Mouse (Mus musculus): Measurements from ENCODE around the gene Hist1h4m.
"Not testable (repeated sequence)": the region's sequence is repeated elsewhere in the genome, so short reads cannot be mapped to it uniquely, and the experiment has no call there.

Hist1h4m gene

DNA sequence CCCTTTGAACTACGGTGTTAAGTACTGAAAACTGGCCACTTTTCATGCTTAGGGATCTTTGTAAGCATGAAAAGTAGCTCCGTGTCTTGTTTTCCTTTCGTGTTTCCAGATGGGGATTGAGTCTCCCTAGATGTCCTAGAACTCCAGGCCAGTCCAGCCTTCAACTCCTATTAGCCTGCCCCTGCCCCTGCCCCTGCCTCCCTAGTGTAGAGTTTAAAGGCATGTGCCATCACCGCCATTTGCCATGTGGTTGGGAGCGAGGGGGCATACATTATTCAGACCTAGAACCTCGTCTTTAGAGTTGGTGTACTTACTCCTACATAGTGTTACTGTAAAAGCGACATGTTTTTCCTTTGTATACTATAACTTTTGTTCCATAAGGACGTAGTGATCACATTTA lies 472 bp upstream of the Hist1h4m start:
- not testable (repeated sequence) for DNase-seq (ENCODE audit: low spot score)

DNA sequence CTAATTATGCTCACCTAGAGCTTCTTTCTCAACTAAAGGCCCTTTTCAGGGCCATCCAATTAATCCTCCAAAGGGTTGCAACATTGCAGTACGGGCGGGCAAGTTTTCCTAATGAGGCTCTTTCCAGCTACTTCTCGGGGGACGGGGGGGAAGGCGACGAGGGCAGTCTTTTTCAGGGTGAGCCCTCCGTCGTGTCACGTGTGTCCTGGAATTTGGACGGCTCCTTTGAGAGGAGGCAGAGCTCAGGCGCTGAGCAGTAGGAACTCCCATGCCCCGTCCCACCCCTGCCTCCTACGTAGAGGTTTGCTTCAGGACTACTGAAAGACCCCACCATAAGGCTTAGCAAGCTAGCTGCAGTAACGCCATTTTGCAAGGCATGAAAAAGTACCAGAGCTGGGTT lies 546 bp downstream of the Hist1h4m start:
- peak; percentile 49 for DNase-seq (ENCODE audit: low spot score)

DNA sequence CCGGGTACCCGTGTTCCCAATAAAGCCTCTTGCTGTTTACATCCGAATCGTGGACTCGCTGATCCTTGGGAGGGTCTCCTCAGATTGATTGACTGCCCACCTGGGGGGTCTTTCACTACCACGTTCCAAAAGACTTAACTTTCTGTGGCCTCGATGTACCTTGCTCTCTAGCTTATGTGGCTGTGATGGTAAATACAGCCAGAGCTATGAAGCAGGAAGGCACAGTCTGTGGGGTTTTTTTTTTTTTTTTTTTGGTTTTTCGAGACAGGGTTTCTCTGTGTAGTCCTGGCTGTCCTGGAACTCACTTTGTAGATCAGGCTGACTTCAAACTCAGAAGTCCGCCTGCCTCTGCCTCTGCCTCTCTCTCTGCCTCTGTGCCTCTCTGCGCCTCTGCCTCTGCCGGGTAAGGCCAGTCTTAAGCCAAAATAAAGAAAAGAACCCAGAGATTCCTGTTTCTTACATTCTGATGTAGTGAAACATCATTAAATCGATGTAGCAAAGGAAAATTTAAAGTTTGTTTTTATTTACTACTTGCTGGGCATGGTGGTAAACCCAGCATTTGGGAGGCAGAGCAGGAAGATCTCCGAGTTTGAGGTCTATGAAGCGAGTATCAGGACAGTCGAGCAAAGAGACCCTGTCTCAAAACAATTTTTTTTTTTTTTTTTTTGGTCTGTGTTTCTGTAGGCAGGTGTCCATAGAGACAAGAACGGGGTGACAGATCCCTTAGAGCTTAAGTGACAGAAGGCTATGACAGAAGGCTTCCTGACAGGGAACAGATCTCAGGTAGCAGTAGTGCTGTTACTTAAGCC lies 8.7 kb downstream of the Hist1h4m start:
- DNase-seq (ENCODE audit: low spot score), result not testable (repeated sequence)

GRCm38 (mm10) chr13:21828511-21828910 lies 17.0 kb downstream of the Hist1h4m start:
- no peak for DNase-seq (ENCODE audit: low spot score)

DNA sequence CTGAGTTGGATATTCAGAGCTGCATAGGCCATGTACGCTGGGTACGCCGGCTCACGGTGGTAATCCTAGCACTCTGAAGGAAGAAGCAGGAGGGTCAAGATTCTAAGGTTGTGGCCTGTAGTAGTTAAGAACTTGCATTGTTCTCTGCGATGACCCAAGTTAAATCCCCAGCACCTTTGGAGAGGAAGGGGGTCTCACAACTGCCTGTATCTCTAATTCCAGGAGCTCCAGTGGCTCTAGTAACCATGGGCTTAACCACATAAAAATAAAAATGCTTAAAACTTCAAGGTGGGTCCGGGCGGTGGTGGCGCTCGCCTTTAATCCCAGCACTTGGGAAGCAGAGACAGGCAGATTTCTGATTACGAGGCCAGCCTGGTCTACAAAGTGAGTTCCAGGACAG lies 18.8 kb downstream of the Hist1h4m start:
- no peak for DNase-seq (ENCODE audit: low spot score)

DNA sequence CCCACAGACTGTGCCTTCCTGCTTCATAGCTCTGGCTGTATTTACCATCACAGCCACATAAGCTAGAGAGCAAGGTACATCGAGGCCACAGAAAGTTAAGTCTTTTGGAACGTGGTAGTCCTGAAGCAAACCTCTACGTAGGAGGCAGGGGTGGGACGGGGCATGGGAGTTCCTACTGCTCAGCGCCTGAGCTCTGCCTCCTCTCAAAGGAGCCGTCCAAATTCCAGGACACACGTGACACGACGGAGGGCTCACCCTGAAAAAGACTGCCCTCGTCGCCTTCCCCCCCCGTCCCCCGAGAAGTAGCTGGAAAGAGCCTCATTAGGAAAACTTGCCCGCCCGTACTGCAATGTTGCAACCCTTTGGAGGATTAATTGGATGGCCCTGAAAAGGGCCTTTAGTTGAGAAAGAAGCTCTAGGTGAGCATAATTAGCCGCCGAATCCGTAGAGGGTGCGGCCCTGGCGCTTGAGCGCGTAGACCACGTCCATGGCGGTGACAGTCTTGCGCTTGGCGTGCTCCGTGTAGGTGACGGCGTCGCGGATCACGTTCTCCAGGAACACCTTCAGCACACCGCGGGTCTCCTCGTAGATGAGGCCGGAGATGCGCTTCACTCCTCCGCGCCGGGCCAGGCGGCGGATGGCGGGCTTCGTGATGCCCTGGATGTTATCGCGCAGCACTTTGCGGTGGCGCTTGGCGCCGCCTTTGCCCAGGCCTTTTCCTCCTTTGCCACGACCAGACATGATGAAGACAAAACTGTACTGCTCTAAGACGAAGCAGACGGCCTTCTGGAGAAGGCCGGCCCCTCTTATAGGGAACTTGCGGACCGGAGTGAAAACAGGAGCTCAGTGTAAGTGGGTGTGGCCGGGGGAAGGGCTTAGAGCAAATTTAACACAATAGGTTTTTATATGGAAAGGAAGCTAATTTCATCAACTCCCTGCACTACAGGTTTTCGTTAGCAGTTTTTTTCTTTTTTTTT lies 20.2 kb downstream of the Hist1h4m start, which contains the start of gene Hist1h4n:
TSS of gene Hist1h4n (minus strand) at position 779 of the 977 bp plus-strand sequence.
- DNase-seq (ENCODE audit: low spot score), result peak; percentile 72

GRCm38 (mm10) chr13:21833461-21833860 lies 21.9 kb downstream of the Hist1h4m start, which contains the start of the genes Hist1h2ap and Hist1h2br:
Gene Hist1h2ap (minus strand): TSS chr13:21833507.
Gene Hist1h2br (plus strand): TSS chr13:21833743.
- DNase-seq (ENCODE audit: low spot score), result not testable (repeated sequence)

DNA sequence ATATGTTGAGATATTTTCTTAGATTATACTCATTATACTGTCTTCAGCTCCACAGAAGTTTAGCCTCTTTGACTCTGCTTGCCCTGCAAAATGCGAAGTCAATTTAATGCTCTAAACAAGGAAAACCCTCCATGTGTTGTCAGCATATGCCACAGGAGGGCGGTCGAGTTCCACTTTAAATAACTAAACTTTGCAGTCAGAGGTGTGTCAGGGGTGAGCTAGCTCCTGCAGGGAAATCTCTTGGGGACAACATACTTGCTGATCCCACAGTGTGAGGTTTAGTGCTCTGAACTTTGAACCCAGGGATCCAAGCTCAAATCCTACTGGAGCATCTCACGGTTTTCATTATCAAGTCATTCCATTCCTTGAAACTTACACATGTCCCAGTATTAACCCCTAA lies 29.0 kb downstream of the Hist1h4m start:
- DNase-seq (ENCODE audit: low spot score), result not testable (repeated sequence)

DNA sequence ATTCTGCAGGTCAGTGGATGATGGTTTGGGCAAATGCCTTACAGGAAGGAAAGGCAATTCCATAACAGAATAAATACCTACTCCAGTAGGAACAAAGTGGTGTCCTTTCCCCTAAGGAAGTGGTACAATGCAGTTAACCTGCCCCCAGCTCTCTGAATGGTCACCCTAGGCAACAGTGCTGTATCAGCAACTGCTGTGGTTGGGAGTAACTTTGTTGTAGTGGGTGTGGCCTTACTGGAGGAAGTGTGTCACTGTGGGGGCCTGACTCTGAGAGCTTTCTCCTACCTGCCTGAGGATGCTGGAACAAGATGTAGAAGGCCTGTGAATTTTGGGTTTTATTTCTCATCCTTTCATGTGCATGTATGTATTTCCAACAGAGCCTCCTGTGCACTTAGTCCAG lies 34.8 kb downstream of the Hist1h4m start:
- DNase-seq (ENCODE audit: low spot score), result not testable (repeated sequence)

DNA sequence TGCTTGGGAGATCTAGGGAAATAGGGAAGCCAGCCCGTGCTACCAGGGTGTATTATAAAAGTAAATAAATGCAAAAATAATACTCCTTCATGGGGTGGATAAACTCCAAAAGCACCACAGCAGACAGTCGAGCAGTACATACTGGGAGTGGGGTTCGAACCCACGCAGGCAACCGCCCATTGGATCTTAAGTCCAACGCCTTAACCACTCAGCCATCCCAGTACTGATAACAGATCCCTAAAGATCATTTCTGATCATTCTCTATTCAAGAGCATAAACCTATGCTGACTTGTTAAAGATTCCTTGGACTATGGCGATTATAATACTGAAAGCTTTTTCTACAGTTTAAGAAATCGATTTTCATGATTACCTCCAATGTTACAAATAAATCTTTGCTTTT lies 36.3 kb downstream of the Hist1h4m start:
- no peak for DNase-seq (ENCODE audit: low spot score)

DNA sequence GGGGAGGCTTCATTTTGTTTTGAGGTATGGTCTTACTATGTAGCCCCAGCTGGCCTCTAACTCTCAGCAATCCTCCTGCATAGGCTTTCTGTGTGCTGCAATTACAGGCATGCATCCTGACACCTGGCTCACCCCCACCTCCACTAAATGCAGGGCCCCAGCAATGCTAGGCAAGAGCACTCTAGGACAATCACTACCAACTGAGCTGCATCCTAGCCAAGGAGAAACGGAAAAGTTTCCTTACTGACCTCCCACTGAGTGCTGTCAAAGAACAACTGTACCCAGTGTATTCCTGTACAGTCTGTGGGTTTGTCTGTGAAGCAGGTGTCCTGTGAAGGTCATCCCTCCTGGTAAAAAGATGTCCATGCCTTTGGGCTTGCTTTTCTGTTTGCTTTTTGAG lies 39.1 kb downstream of the Hist1h4m start:
- DNase-seq (ENCODE audit: low spot score), result not testable (repeated sequence)

DNA sequence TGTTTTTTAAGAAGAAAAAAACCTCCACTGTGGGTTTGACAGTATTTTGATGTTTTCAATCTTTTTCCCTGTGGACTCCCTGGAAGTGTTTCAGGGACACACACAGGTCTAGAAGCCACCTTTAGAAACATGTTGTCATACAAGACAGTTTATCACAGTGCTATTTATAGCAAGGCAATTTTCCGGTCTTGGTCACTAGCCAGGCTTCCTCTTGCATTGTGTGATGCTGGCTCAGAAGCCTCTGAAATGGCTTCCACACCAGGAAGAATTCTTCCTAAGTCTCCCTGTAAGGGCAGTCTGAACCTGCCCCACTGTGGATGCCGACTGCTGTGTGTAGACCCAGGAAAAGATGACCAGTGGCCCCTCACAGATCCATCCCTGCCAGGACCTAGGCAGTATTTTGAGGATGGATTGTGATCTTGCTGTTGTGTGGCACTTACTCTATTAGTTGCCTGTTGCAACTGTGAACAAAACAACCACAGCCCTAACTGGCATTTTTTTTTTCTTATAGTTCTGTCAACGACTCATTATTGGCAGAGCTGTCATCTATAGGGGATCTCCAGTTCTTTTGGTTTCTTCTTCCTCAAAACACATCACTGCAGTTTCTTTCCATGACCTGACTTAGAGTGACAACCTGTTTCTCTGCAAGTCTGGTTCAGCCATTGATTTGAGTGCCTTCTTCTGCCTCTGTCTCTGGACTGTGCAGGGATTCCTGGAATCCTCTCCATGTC lies 40.8 kb downstream of the Hist1h4m start:
- no peak for DNase-seq (ENCODE audit: low spot score)

DNA sequence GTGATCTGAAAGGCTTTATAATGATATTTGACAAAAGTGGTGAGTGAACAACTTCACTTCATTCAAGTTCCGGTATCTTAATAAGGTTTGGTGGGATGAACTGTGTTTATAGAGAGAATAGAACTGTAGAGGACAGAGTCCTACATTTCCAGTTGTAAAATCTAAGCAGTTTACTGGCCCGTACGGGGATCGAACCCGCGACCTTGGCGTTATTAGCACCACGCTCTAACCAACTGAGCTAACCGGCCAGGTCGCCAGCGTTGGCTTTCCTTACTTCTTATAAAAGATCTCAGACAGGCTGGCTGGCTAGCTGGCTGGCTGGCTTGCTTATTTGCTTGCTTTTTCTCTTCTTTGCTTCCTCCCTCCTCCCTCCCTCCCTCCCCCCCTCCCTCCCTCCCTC lies 43.6 kb downstream of the Hist1h4m start:
- DNase-seq (ENCODE audit: low spot score), result peak; percentile 76

DNA sequence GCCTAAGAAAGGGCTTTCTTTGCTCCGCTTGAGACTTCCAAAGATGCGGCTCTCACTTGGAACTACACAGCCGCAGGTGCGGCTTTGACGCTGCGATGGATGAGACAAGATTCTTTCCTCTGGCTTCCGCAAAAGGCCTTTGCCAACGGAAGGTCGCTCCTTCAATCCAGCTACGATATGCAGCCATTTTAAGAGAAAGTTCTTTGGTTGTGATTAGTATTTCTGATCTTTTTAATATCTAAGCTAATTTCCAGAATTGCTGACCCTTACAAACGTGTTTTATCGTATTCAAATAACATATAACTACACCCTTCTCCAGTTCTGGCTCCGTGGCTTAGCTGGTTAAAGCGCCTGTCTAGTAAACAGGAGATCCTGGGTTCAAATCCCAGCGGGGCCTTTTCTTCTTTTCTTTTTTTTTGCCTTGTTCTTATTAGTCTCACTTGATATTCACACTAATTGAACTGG lies 44.2 kb downstream of the Hist1h4m start:
- DNase-seq (ENCODE audit: low spot score), result no peak

DNA sequence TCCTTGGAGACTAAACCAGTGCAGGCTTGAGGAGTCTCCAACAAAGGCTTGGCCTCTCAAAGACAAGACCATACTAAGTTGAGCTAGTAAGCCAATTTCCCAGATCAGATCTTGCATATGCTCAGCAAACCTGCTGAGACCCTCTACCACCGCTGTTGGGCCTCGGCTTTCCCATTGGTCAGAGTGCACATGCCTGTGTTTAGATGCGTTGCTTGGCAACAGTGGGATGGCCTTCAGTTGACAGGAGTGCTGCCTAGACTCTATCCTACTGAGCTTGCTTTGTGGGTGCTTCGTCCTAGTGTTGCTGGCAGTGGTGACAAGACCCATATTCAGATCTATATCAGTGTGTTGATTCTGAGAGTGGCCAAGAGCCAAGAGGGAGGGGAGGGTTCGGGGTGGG lies 50.1 kb downstream of the Hist1h4m start:
- no peak for DNase-seq (ENCODE audit: low spot score)

All from testis, postnatal 14 days (tissue).